Mouse (Mus musculus) neural tube, embryonic 15.5 days (tissue): ENCODE results near the gene Gm20388. TPM values are rescaled to one million over a fixed set of nuclear protein-coding genes. Genes with fewer than 3 reads are reported as not detected.

ENCODE experiments used
- ATAC-seq: fragments of 200-750 bp; cut with Nextera tagmentation; 2 replicates; pipeline ENCODE4 v1.8.0; 2017; ENCODE audit warnings: mild to moderate bottlenecking, moderate TSS enrichment, moderate library complexity; ENCODE audit not compliant: low FRiP score
- H3K27ac ChIP-seq: fragments of 300-500 bp; sonication (generic); replicated peaks from 2 replicates; pipeline ENCODE4 v1.5.1; 2015; ENCODE audit warnings: mild to moderate bottlenecking, inconsistent platforms
- H3K27me3 ChIP-seq: fragments of 300-500 bp; sonication (generic); replicated peaks from 2 replicates; pipeline ENCODE4 v1.6.1; 2015; ENCODE audit warnings: inconsistent platforms
- H3K36me3 ChIP-seq: fragments of 300-500 bp; sonication (generic); 2 replicates; pipeline ENCODE4 v1.6.1; 2015; ENCODE audit warnings: inconsistent platforms
- H3K4me1 ChIP-seq: fragments of 300-500 bp; sonication (generic); 2 replicates; pipeline ENCODE4 v1.6.1; 2015; ENCODE audit warnings: inconsistent platforms
- H3K4me2 ChIP-seq: fragments of 300-500 bp; sonication (generic); 2 replicates; pipeline ENCODE4 v1.6.1; 2015; ENCODE audit warnings: inconsistent platforms, mild to moderate bottlenecking, moderate library complexity
- H3K4me3 ChIP-seq: fragments of 300-500 bp; sonication (generic); replicated peaks from 2 replicates; pipeline ENCODE4 v1.5.1; 2015; ENCODE audit warnings: mild to moderate bottlenecking, inconsistent platforms
- H3K9ac ChIP-seq: fragments of 300-500 bp; sonication (generic); replicated peaks from 2 replicates; pipeline ENCODE4 v1.6.1; 2015; ENCODE audit warnings: mild to moderate bottlenecking, inconsistent platforms
- H3K9me3 ChIP-seq: fragments of 300-500 bp; sonication (generic); replicated peaks from 2 replicates; pipeline ENCODE4 v1.6.1; 2016; ENCODE audit warnings: inconsistent platforms
- WGBS: fragments of 180-500 bp; shearing (Covaris S2); methylation state at CpG from one replicate; pipeline ENCODE4 v1.1.7; 2015; ENCODE audit warnings: mixed read lengths; 5-methylcytosine and 5-hydroxymethylcytosine counted together
- polyA plus RNA-seq: library from polyadenylated mRNA; unstranded; fragments of >200 nt; fragmentation: Nextera tagmentation; extraction: Ambion mirVana; gene quantifications from 2 replicates; pipeline ENCODE4 v1.2.1, GENCODE M21; 2015

The Gm20388 gene
- polyA plus RNA-seq, 1 experiment from 2014 or later = not detected

DNA sequence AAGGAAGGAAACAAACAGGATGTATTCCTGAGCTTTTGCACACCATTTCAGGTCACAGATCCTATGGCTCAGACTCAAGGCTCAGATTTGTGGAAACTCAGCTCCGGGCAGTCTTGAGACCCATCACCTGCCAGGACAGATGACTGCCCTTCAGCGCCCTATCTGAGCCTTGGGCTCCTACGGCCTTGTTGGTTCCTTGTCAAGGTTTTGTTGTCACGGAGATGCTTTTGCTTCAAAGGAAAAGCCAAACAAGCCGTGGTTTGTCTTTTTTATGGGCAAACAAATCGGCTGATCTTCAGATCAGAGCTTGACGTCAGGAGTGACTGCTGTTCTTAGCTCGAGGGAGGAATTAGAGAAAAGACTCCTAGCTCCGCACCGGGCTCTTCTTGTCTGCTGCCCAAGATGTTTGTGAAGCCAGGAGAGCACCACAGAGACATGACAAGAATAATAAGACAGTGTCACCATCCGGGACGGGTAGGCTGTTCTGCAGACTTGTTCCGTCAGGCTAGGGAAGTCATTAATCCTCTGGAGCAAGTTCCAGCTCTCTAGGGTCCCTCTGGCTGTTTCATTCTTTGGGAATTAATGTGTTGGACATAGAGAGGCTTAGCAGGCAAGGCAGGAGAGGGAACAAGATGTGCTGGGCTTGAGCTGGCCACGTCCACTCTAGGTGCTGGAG, 1945.6 kb downstream of the Gm20388 start:
- WGBS = 77% methylated on average over 14 of the region's 14 CpGs
- no peak overlapping the region for H3K27ac ChIP-seq
- ATAC-seq = no peak

DNA sequence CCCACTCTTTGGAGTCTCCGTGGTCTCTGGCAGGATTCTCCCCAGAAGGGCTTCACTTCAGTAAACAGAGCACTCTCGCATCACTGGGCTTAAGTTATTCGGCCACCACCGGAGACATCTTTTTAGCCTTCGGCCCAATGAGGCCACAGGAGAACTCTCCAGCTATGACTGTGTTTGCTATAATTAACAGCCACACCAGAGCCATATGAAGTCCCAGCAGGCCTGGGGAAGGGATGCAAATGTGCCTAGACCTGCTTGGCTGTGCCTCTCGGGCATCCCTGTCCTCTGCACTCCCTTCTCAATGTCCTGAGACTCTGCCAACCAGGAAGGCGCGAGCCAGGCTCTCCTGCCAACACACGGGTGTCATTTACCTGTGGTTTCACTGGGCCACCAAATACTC, 1946.7 kb downstream of the Gm20388 start:
- H3K9me3 ChIP-seq = no peaks in the 10 kb centered on the region
- H3K9ac ChIP-seq = no peak overlapping the region
- no peaks in the 10 kb centered on the region for H3K27me3 ChIP-seq
- 70% methylated on average over 9 of the region's 9 CpGs for WGBS
- no peak for ATAC-seq
- no peak overlapping the region for H3K4me2 ChIP-seq
- H3K4me3 ChIP-seq = no peak overlapping the region
- H3K36me3 ChIP-seq = no peaks in the 10 kb centered on the region
- peaks cover 3% of the 10 kb centered on the region; the same call in 1 of the 2 replicates for H3K4me1 ChIP-seq
- no peak overlapping the region for H3K27ac ChIP-seq

More for the DNA sequence above, 1945.6 kb downstream of the Gm20388 start:
- no peak overlapping the region for H3K4me3 ChIP-seq
- H3K27me3 ChIP-seq = no peaks in the 10 kb centered on the region
- no peaks in the 10 kb centered on the region for H3K36me3 ChIP-seq
- no peak overlapping the region for H3K9ac ChIP-seq
- no peaks in the 10 kb centered on the region for H3K9me3 ChIP-seq
- no peak overlapping the region for H3K4me2 ChIP-seq
- H3K4me1 ChIP-seq = peaks cover 8% of the 10 kb centered on the region

DNA sequence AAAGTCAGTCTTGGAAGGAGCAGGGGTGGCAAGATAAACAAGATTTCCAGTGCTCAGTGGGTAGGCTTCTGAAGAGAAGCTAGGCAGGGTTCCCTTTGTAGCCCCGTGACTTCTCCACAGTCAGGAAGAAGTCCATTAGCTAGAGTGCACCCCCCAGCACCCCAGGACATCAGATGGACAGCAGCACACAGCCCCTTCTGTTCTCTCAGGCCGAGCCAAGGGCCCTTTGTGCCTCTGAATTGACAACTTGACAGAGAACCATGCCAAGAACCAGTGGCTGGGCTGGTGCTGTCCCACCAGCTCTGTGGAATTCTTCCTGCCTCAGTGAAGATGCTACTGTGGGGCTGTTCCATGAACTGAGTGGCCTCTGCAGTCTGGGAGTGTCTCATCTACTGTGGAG, 1947.1 kb downstream of the Gm20388 start:
- Histone ChIP-seq H3K36me3 (no peaks in the 10 kb centered on the region), H3K4me3 (no peak overlapping the region), H3K4me2 (no peak overlapping the region), H3K9me3 (no peaks in the 10 kb centered on the region), H3K27ac (no peak overlapping the region), H3K27me3 (no peaks in the 10 kb centered on the region), H3K9ac (no peak overlapping the region), H3K4me1 (peaks cover 3% of the 10 kb centered on the region; the same call in 1 of the 2 replicates)
- 51% methylated on average over 2 of the region's 2 CpGs for WGBS
- ATAC-seq = no peak

- no peak for ATAC-seq
- Histone ChIP-seq H3K9ac (no peak overlapping the region), H3K27ac (no peak overlapping the region), H3K4me2 (no peak overlapping the region), H3K4me3 (no peak overlapping the region), H3K4me1 (peaks cover 3% of the 10 kb centered on the region; the same call in 1 of the 2 replicates), H3K9me3 (no peaks in the 10 kb centered on the region), H3K27me3 (no peaks in the 10 kb centered on the region), H3K36me3 (no peaks in the 10 kb centered on the region)
- WGBS = 71% methylated on average over 6 of the region's 6 CpGs
Observed at GRCm38 (mm10) chr8:121861276-121861675, 1950.6 kb downstream of the Gm20388 start.

DNA sequence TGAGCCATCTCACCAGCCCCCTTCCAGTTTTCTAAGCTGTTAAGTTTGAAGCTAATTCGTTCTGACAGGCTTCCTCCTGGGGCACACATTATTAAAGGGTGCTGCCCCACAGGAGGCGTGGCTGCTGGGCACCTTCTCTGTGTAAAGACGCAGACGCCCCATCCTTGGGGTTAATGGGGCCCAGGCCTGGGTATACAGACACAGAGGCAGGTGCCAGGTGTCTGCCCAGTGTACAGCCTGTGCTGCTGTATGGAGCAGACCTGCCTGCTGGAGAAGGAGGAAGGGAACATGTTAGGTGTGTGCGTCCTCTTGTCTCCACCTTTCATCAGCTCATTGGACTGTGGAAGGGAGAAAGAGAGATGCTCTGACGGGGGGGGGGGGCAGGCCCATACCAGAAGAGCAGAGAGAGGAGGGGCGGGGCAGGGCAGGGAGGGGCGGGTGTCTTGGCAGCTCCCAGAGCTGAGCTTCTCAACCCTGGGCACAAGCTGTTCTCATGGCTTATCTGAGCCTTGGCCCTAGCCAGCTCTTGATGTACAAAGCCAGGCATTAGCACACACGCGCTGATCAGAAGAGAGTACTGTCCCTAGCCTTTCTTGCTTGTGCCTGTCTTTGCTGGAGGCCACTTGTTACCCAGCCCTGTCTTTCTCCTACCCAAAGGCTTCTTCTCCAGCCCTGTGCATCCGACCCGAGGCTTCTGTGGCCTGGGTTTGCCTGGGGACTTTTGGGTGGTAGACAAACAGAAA, 1951.3 kb downstream of the Gm20388 start:
- Histone ChIP-seq H3K36me3 (no peaks in the 10 kb centered on the region), H3K4me2 (no peak overlapping the region), H3K9me3 (no peaks in the 10 kb centered on the region), H3K4me1 (peaks cover 3% of the 10 kb centered on the region; the same call in 1 of the 2 replicates), H3K27ac (no peak overlapping the region), H3K27me3 (no peaks in the 10 kb centered on the region), H3K9ac (no peak overlapping the region), H3K4me3 (no peak overlapping the region)
- no peak for ATAC-seq
- 77% methylated on average over 11 of the region's 12 CpGs for WGBS

DNA sequence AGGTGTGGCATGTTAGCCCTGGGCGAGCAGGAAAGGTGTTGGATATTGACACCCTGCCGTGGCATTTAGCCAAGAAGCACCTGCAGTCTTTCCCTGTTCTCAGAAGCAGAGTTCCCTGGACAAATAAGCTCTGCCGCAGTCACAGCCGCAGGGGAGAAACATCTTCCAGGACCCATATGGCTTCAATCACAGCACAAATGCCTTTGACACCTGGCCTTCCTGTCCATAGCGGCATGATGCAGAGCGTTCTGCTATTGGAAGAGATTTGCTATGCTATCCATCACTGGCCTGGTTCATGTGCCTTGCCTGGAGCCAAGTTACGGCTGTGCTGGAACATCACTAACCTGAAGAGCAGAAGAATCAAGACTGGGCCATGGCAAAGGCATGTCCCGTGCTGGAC, 1954.7 kb downstream of the Gm20388 start:
- Histone ChIP-seq H3K27ac (no peak overlapping the region), H3K4me3 (no peak overlapping the region), H3K4me1 (no peaks in the 10 kb centered on the region), H3K9ac (no peak overlapping the region), H3K27me3 (no peaks in the 10 kb centered on the region), H3K36me3 (no peaks in the 10 kb centered on the region), H3K9me3 (no peaks in the 10 kb centered on the region), H3K4me2 (no peak overlapping the region)
- 84% methylated on average over 8 of the region's 8 CpGs for WGBS
- ATAC-seq = no peak

DNA sequence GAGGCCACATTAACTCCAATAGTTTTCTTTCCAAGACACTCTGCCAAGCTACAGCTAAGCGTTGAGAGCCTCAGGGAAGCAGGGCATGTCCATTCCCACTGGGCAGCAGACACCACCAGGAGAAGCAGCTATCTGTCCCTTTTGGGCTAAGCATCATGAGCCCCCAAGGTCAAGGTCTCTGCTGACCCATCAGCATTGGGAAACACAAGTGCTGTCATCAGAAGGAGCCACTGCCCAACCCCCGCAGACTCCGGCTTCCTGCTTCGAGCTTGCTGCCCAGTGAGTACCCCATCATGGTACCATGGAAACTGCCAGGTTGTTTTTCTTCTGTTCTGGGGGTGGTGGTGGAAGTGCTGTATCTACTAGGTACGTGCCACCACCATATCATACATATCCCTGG, 1957.6 kb downstream of the Gm20388 start:
- 89% methylated on average over 5 of the region's 5 CpGs for WGBS

GRCm38 (mm10) chr8:121868896-121869295, 1958.3 kb downstream of the Gm20388 start:
- WGBS = 90% methylated on average over 7 of the region's 7 CpGs
- no peak overlapping the region for H3K9ac ChIP-seq
- peaks cover 11% of the 10 kb centered on the region for H3K4me1 ChIP-seq
- H3K9me3 ChIP-seq = no peaks in the 10 kb centered on the region
- H3K4me2 ChIP-seq = no peak overlapping the region
- no peaks in the 10 kb centered on the region for H3K27me3 ChIP-seq
- no peak overlapping the region for H3K27ac ChIP-seq
- no peaks in the 10 kb centered on the region for H3K36me3 ChIP-seq
- H3K4me3 ChIP-seq = no peak overlapping the region
- no peak for ATAC-seq

More for the DNA sequence above, 1957.6 kb downstream of the Gm20388 start:
- H3K27me3 ChIP-seq = no peaks in the 10 kb centered on the region
- H3K36me3 ChIP-seq = no peaks in the 10 kb centered on the region
- no peak overlapping the region for H3K27ac ChIP-seq
- no peaks in the 10 kb centered on the region for H3K9me3 ChIP-seq
- H3K4me1 ChIP-seq = peaks cover 10% of the 10 kb centered on the region
- H3K4me3 ChIP-seq = no peak overlapping the region
- ATAC-seq = no peak
- H3K9ac ChIP-seq = no peak overlapping the region
- no peak overlapping the region for H3K4me2 ChIP-seq

GRCm38 (mm10) chr8:121870190-121870589, 1959.5 kb downstream of the Gm20388 start:
- WGBS = 93% methylated on average over 2 of the region's 2 CpGs
- no peaks in the 10 kb centered on the region for H3K27me3 ChIP-seq
- no peaks in the 10 kb centered on the region for H3K9me3 ChIP-seq
- no peak overlapping the region for H3K9ac ChIP-seq
- no peak for ATAC-seq
- peaks cover 21% of the 10 kb centered on the region for H3K4me1 ChIP-seq
- no peak overlapping the region for H3K4me2 ChIP-seq
- no peaks in the 10 kb centered on the region for H3K36me3 ChIP-seq
- no peak overlapping the region for H3K27ac ChIP-seq
- H3K4me3 ChIP-seq = no peak overlapping the region

DNA sequence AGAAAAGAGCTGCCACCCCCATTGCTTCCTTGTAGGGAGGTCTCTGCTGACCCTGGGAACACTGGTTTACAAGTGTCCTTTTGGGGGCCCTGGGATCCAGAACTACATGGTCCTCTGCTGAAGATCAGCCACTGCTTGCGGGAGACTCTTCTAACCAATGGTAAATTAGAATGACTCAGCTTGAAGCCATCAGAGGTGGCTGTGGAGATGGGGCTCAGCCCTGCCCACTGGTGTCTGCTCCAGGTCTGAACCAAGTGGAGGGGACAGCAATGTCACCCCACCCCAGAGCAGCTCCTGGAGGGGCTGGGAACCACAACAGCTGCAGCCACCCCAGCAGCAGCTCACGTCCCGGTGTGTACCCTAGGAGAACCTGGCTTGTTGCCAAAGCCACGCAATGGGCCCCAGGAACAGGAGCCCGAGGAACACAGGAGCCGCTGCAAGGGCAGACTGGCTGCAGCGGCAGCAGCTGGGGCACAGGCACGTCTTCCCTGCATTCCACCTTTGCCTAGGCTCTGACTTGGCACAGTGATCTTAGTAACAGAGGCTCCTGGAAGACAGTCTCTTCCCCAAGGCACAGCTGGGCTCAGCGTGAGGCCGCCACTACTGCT, 1961.3 kb downstream of the Gm20388 start:
- H3K4me3 ChIP-seq = no peak overlapping the region
- 17% methylated on average over 10 of the region's 10 CpGs for WGBS
- no peak overlapping the region for H3K4me2 ChIP-seq
- H3K27me3 ChIP-seq = no peaks in the 10 kb centered on the region
- no peak overlapping the region for H3K27ac ChIP-seq
- no peaks in the 10 kb centered on the region for H3K9me3 ChIP-seq
- H3K36me3 ChIP-seq = no peaks in the 10 kb centered on the region
- no peak for ATAC-seq
- peaks cover 21% of the 10 kb centered on the region for H3K4me1 ChIP-seq
- H3K9ac ChIP-seq = peak overlapping the region; percentile 32; the same call in 1 of the 2 replicates

DNA sequence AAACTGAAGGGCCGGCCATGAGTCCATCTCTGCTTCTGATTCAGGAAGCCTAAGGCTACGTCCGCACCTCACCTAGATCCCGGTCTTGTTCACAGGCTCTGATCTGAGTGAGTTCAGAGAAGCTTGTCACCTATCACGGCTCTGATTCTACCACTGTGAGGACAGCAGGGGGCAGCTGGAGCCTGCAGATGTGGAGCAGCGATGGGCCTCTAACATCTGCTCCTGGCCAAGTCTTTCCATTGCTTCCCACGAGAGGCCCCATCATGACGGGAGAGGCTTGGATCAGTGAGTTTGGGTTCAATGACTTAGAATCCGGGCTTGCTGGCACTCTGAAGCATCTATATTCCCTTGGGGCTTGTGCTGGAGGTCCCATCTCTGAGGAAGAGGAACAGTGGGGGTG, 1963.4 kb downstream of the Gm20388 start:
- no peak overlapping the region for H3K27ac ChIP-seq
- no peaks in the 10 kb centered on the region for H3K27me3 ChIP-seq
- H3K4me2 ChIP-seq = no peak overlapping the region
- H3K36me3 ChIP-seq = no peaks in the 10 kb centered on the region
- ATAC-seq = no peak
- H3K9me3 ChIP-seq = no peaks in the 10 kb centered on the region
- 59% methylated on average over 9 of the region's 9 CpGs for WGBS
- H3K4me1 ChIP-seq = peaks cover 21% of the 10 kb centered on the region
- H3K9ac ChIP-seq = no peak overlapping the region
- H3K4me3 ChIP-seq = no peak overlapping the region

DNA sequence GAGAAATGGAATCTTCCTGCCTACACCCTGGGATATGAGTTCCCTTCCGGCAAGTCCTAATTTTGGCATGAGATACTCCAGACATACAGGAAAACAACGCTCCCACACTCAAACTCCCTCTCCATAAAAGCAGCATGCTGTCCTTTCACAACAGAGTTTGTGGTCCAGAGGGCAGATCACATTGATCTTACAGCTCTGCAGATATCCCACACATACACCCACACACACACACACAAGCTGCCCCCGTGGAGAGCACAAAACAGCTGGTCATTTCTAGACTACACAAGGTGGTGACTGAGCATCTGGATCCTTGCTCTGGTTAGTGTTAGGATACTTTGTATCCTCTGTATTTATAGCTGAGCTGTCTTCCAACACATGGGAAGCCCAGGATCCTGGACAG, 1964.4 kb downstream of the Gm20388 start:
- Histone ChIP-seq H3K4me1 (peaks cover 21% of the 10 kb centered on the region), H3K9me3 (no peaks in the 10 kb centered on the region), H3K36me3 (no peaks in the 10 kb centered on the region), H3K9ac (no peak overlapping the region), H3K4me2 (no peak overlapping the region), H3K27ac (peak overlapping the region; percentile 41; the same call in 1 of the 2 replicates), H3K4me3 (no peak overlapping the region), H3K27me3 (no peaks in the 10 kb centered on the region)
- WGBS = 61% methylated on average over 3 of the region's 3 CpGs
- no peak for ATAC-seq
